Mouse (Mus musculus): Measurements from ENCODE around the gene Pakap.

GRCm38 (mm10) chr4:57851731-57852130 lies 283.8 kb downstream of the Pakap start:
- TF ChIP-seq POLR2A (IDR thresholded peaks at IDR 0.05; ENCODE audit: extremely low read depth, insufficient read depth, low read length) (no peak), CTCF (IDR thresholded peaks at IDR 0.05; ENCODE audit: low read depth, low read length) (no peak)

Data from liver, adult 2 months (tissue).